Mouse (Mus musculus): ENCODE measurements at regions not wholly inside any gene's neighbourhood (a gene's known extent, or its start where the extent isn't known, plus 50 kb on each side); places are given as distances from the start of the nearest gene placed in this dataset.

GRCm38 (mm10) chr12:78086016-78086415 is 108.0 kb upstream of the Gm6657 start:
- TF ChIP-seq MAFK (IDR thresholded peaks at IDR 0.05; ENCODE audit: insufficient read depth, low read depth, low read length) (no peak), ZC3H11A (IDR thresholded peaks at IDR 0.05; ENCODE audit: borderline replicate concordance, low read depth, low read length) (no peak), CHD2 (IDR thresholded peaks at IDR 0.05; ENCODE audit: low read depth, low read length) (no peak), HCFC1 (IDR thresholded peaks at IDR 0.05; ENCODE audit: borderline replicate concordance, insufficient read depth, low read length) (no peak)
